Mouse (Mus musculus) kidney, embryonic 16.5 days (tissue): ENCODE data around the gene Adam12. TPM values are rescaled to one million over a fixed set of nuclear protein-coding genes. Genes with fewer than 3 reads are reported as not detected.

Experiments used
- ATAC-seq: fragments of 200-750 bp; cut with Nextera tagmentation; 2 replicates; pipeline ENCODE4 v1.8.0; 2017; ENCODE audit warnings: moderate TSS enrichment; ENCODE audit not compliant: low FRiP score, low TSS enrichment
- H3K27ac ChIP-seq: fragments of 300-500 bp; sonication (generic); 2 replicates; pipeline ENCODE4 v1.5.1; 2014; ENCODE audit warnings: low read length
- H3K27me3 ChIP-seq: fragments of 300-500 bp; sonication (generic); 2 replicates; pipeline ENCODE4 v1.6.1; 2014; ENCODE audit warnings: low read length, control low read depth, mixed read lengths; ENCODE audit not compliant: insufficient read depth
- H3K36me3 ChIP-seq: fragments of 300-500 bp; sonication (generic); 2 replicates; pipeline ENCODE4 v1.6.1; 2014; ENCODE audit warnings: low read length, control low read depth, mixed read lengths; ENCODE audit not compliant: insufficient read depth
- H3K4me1 ChIP-seq: fragments of 300-500 bp; sonication (generic); 2 replicates; pipeline ENCODE4 v1.6.1; 2014; ENCODE audit warnings: low read length, control low read depth, mixed read lengths; ENCODE audit not compliant: insufficient read depth
- H3K4me2 ChIP-seq: fragments of 300-500 bp; sonication (generic); replicated peaks from 2 replicates; pipeline ENCODE4 v1.6.1; 2014; ENCODE audit warnings: low read depth, low read length
- H3K4me3 ChIP-seq: fragments of 300-500 bp; sonication (generic); 2 replicates; pipeline ENCODE4 v1.5.1; 2014; ENCODE audit warnings: mild to moderate bottlenecking, low read length
- H3K9ac ChIP-seq: fragments of 300-500 bp; sonication (generic); replicated peaks from 2 replicates; pipeline ENCODE4 v1.6.1; 2014; ENCODE audit warnings: low read length
- H3K9me3 ChIP-seq: fragments of 300-500 bp; sonication (generic); 2 replicates; pipeline ENCODE4 v1.6.1; 2016; ENCODE audit warnings: low read length, control low read depth
- WGBS: fragments of 180-500 bp; shearing (Covaris S2); extraction: QIAGEN DNeasy Blood & Tissue Kit; methylation state at CpG from one replicate; pipeline ENCODE4 v1.1.7; 2014; 5-methylcytosine and 5-hydroxymethylcytosine counted together
- polyA plus RNA-seq: library from polyadenylated mRNA; unstranded; fragments of >200 nt; fragmentation: Nextera tagmentation; extraction: Ambion mirVana; gene quantifications from 2 replicates; pipeline ENCODE4 v1.2.1, GENCODE M21; 2015

The Adam12 gene
- polyA plus RNA-seq, 1 experiment from 2014 or later: 4.5 TPM

DNA sequence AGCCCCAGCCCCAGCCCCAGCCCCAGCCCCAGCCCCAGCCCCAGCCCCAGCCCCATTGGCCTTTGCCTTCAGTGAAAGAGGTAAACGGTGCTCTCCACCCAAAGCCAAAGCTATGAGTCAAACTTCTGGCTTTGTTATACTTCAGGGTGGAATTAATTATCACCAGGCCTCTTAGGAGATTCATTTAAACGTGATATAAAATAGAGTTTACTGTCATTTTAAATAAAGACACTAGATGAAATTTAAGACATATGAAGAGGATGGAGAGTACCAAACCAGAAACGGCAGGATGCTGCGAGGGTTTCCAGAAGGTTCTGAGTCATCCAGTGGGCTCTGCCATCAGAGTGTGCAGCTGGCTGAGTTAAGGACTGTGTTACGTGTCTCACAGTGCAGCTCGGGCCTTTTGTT, 199.0 kb downstream of the Adam12 start:
- 22% methylated on average over 6 of the region's 6 CpGs for WGBS

GRCm38 (mm10) chr7:134031787-134032186, 200.2 kb downstream of the Adam12 start:
- Histone ChIP-seq H3K27ac (no peak overlapping the region), H3K4me1 (peaks cover 11% of the 10 kb centered on the region), H3K36me3 (no peaks in the 10 kb centered on the region), H3K9ac (no peak overlapping the region), H3K9me3 (no peaks in the 10 kb centered on the region), H3K4me3 (no peak overlapping the region), H3K4me2 (no peak overlapping the region), H3K27me3 (no peaks in the 10 kb centered on the region)
- no peak for ATAC-seq
- 87% methylated on average over 6 of the region's 6 CpGs for WGBS

More for the DNA sequence above, 199.0 kb downstream of the Adam12 start:
- Histone ChIP-seq H3K9me3 (no peaks in the 10 kb centered on the region), H3K27me3 (no peaks in the 10 kb centered on the region), H3K36me3 (no peaks in the 10 kb centered on the region), H3K9ac (no peak overlapping the region), H3K4me2 (no peak overlapping the region), H3K4me1 (peaks cover 4% of the 10 kb centered on the region; the same call in 1 of the 2 replicates), H3K27ac (peak overlapping the region; percentile 32; the same call in 1 of the 2 replicates), H3K4me3 (no peak overlapping the region)
- no peak for ATAC-seq

DNA sequence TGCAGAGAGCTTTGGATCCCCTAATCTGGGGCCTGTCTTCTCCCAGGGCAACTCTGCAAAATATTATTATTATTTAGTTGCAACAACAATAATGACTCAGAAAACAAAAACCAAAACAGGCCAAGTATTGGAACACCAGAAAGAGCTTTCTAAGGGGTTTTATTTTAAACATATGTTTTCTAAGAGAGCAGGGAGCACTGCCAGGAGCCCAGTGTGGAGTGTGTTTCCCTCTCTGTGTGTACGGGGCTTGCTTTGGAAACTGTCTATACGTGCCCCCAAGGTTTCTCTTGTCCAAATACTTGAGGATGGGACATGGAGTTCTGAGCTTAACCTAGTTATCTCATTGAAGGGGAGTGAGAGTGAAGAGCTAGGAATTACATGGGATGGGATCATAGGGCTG, 200.7 kb downstream of the Adam12 start:
- WGBS: 76% methylated on average over 2 of the region's 2 CpGs
- Histone ChIP-seq H3K4me1 (peaks cover 16% of the 10 kb centered on the region), H3K36me3 (no peaks in the 10 kb centered on the region), H3K9ac (no peak overlapping the region), H3K27ac (no peak overlapping the region), H3K27me3 (no peaks in the 10 kb centered on the region), H3K9me3 (no peaks in the 10 kb centered on the region), H3K4me2 (no peak overlapping the region), H3K4me3 (no peak overlapping the region)
- no peak for ATAC-seq

- H3K27me3 ChIP-seq: no peaks in the 10 kb centered on the region
- no peaks in the 10 kb centered on the region for H3K9me3 ChIP-seq
- 71% methylated on average over 7 of the region's 7 CpGs for WGBS
- peaks cover 24% of the 10 kb centered on the region for H3K4me1 ChIP-seq
- H3K4me2 ChIP-seq: no peak overlapping the region
- no peak overlapping the region for H3K9ac ChIP-seq
- H3K27ac ChIP-seq: no peak overlapping the region
- no peak overlapping the region for H3K4me3 ChIP-seq
- ATAC-seq: no peak
- no peaks in the 10 kb centered on the region for H3K36me3 ChIP-seq
Measured at GRCm38 (mm10) chr7:134028281-134028830, 203.6 kb downstream of the Adam12 start.

GRCm38 (mm10) chr7:134027020-134027415, 204.9 kb downstream of the Adam12 start:
- Histone ChIP-seq H3K4me1 (peaks cover 21% of the 10 kb centered on the region), H3K4me3 (no peak overlapping the region), H3K27ac (peak overlapping the region; percentile 67), H3K36me3 (no peaks in the 10 kb centered on the region), H3K9ac (no peak overlapping the region), H3K9me3 (no peaks in the 10 kb centered on the region), H3K4me2 (no peak overlapping the region), H3K27me3 (no peaks in the 10 kb centered on the region)
- WGBS: 77% methylated on average over 5 of the region's 5 CpGs
- ATAC-seq: no peak

GRCm38 (mm10) chr7:134026200-134027019, 205.5 kb downstream of the Adam12 start:
- Histone ChIP-seq H3K4me2 (no peak overlapping the region), H3K4me1 (peaks cover 21% of the 10 kb centered on the region), H3K9ac (0 out of 2 replicates have a peak overlapping the region, but pooled peaks have one; percentile 9), H3K36me3 (no peaks in the 10 kb centered on the region), H3K9me3 (no peaks in the 10 kb centered on the region), H3K4me3 (no peak overlapping the region), H3K27ac (peak overlapping the region; percentile 67), H3K27me3 (no peaks in the 10 kb centered on the region)
- peak; percentile 65 for ATAC-seq
- WGBS: 44% methylated on average over 16 of the region's 16 CpGs

DNA sequence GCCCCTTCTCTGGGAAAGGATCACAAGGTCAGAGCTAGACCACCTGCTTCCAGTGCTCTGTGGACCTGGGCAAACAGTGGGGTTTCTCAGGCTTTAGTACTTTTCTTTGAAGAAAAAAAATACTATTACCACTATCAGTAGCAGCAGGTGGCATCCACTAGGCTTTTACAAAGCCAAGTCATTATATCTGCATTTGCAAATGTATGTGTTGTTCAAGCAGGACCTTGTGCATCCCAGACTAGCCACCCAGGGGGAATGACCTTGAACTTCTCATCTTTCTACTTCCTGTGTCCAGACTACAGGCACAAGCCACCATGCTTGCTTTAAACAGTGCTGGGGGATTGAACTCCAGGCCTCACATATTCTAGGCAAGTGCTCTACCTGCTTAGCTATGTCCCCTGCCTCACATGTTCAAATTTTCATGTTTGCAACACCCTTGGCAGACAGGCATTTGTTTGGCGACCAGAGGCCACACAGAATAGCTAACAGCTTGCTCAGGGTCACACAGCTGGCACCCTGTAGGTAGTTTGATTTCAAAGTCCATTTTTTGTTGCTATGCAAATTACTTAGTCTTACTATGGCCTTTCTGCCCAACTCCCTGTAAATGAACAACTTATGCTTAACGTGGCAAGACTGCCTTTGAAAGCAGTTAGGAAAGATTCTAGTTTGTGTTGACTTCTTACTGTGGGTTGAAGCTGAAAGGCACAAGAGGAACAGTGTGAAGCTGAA, 209.6 kb downstream of the Adam12 start:
- Histone ChIP-seq H3K9ac (no peak overlapping the region), H3K27ac (peak overlapping the region; percentile 41), H3K27me3 (no peaks in the 10 kb centered on the region), H3K4me1 (peaks cover 19% of the 10 kb centered on the region), H3K4me3 (no peak overlapping the region), H3K36me3 (no peaks in the 10 kb centered on the region), H3K9me3 (no peaks in the 10 kb centered on the region), H3K4me2 (no peak overlapping the region)
- peak; percentile 55 for ATAC-seq
- 55% methylated on average over 2 of the region's 2 CpGs for WGBS

GRCm38 (mm10) chr7:134015226-134015625, 216.7 kb downstream of the Adam12 start:
- Histone ChIP-seq H3K9me3 (no peaks in the 10 kb centered on the region), H3K4me2 (no peak overlapping the region), H3K4me3 (no peak overlapping the region), H3K9ac (no peak overlapping the region), H3K27ac (no peak overlapping the region), H3K4me1 (no peaks in the 10 kb centered on the region), H3K27me3 (no peaks in the 10 kb centered on the region), H3K36me3 (no peaks in the 10 kb centered on the region)
- ATAC-seq: no peak
- WGBS: 54% methylated on average over 4 of the region's 4 CpGs

- no peak overlapping the region for H3K4me3 ChIP-seq
- H3K4me1 ChIP-seq: no peaks in the 10 kb centered on the region
- no peak overlapping the region for H3K9ac ChIP-seq
- H3K27ac ChIP-seq: no peak overlapping the region
- no peaks in the 10 kb centered on the region for H3K27me3 ChIP-seq
- H3K36me3 ChIP-seq: no peaks in the 10 kb centered on the region
- no peak for ATAC-seq
- no peak overlapping the region for H3K4me2 ChIP-seq
- H3K9me3 ChIP-seq: no peaks in the 10 kb centered on the region
- WGBS: 63% methylated on average over 7 of the region's 7 CpGs
Measured at GRCm38 (mm10) chr7:134014733-134015132, 217.2 kb downstream of the Adam12 start.
